Mouse (Mus musculus): ENCODE measurements around the gene Inpp5f.
"Not testable (repeated sequence)": the region's sequence is repeated elsewhere in the genome, so short reads cannot be mapped to it uniquely, and the experiment has no call there.

The Inpp5f gene

GRCm38 (mm10) chr7:128668831-128669230 is 57.7 kb downstream of the Inpp5f start:
- DNase-seq, result no peak

GRCm38 (mm10) chr7:128671952-128672351 is 60.8 kb downstream of the Inpp5f start:
- no peak for DNase-seq

- no peak for DNase-seq
These were observed 61.4 kb downstream of the Inpp5f start for GRCm38 (mm10) chr7:128672408-128673010.

- DNase-seq, result peak in 1 of 2 experiments; percentile 57
These were observed 67.4 kb downstream of the Inpp5f start for GRCm38 (mm10) chr7:128678546-128678945.

- peak; percentile 24 to 67 for DNase-seq
These were observed 76.9 kb downstream of the Inpp5f start for GRCm38 (mm10) chr7:128687821-128688564.

- no peak for DNase-seq
These were observed 78.2 kb downstream of the Inpp5f start for GRCm38 (mm10) chr7:128689347-128689746.

- peak; percentile 69 to 91 for DNase-seq
These were observed 78.9 kb downstream of the Inpp5f start for GRCm38 (mm10) chr7:128690070-128690469.

- no peak for DNase-seq
These were observed 79.7 kb downstream of the Inpp5f start for GRCm38 (mm10) chr7:128690796-128691195.

- no peak for DNase-seq
These were observed 81.0 kb downstream of the Inpp5f start for GRCm38 (mm10) chr7:128692163-128692562.

GRCm38 (mm10) chr7:128694848-128695247 is 83.7 kb downstream of the Inpp5f start:
- no peak for DNase-seq

- DNase-seq, result not testable (repeated sequence)
These were observed 88.8 kb downstream of the Inpp5f start for GRCm38 (mm10) chr7:128699959-128700358.

- DNase-seq, result peak; percentile 51 to 76
These were observed 94.6 kb downstream of the Inpp5f start for GRCm38 (mm10) chr7:128705735-128706134.

GRCm38 (mm10) chr7:128717991-128718390 is 106.9 kb downstream of the Inpp5f start:
- DNase-seq, result no peak

- DNase-seq, result peak; percentile 77 to 84
These were observed 113.6 kb downstream of the Inpp5f start for GRCm38 (mm10) chr7:128724761-128725160.

- DNase-seq, result no peak
These were observed 114.1 kb downstream of the Inpp5f start for GRCm38 (mm10) chr7:128725189-128725588.

- DNase-seq, result no peak
These were observed 115.9 kb downstream of the Inpp5f start for GRCm38 (mm10) chr7:128726999-128727398.

- DNase-seq, result no peak
These were observed 116.6 kb downstream of the Inpp5f start for GRCm38 (mm10) chr7:128727701-128728100.

- peak; percentile 24 to 25 for DNase-seq
These were observed 117.6 kb downstream of the Inpp5f start for GRCm38 (mm10) chr7:128728738-128729137.

- no peak for DNase-seq
These were observed 120.5 kb downstream of the Inpp5f start for GRCm38 (mm10) chr7:128731585-128731984.

- DNase-seq, result no peak
These were observed 126.9 kb downstream of the Inpp5f start for GRCm38 (mm10) chr7:128738041-128738440.

- DNase-seq, result no peak
These were observed 128.0 kb downstream of the Inpp5f start for GRCm38 (mm10) chr7:128739116-128739461.

GRCm38 (mm10) chr7:128739462-128740277 is 128.5 kb downstream of the Inpp5f start:
- DNase-seq, result peak; percentile 43 to 72

GRCm38 (mm10) chr7:128740334-128740733 is 129.2 kb downstream of the Inpp5f start, which contains the start of gene Mcmbp:
Gene Mcmbp (minus strand): TSS chr7:128740495.
- DNase-seq, result peak; percentile 98 to 100

Data from kidney, postnatal 36 days (tissue).